ENCODE assay signal across 26 mouse cellular contexts in the genomic region with DNA sequence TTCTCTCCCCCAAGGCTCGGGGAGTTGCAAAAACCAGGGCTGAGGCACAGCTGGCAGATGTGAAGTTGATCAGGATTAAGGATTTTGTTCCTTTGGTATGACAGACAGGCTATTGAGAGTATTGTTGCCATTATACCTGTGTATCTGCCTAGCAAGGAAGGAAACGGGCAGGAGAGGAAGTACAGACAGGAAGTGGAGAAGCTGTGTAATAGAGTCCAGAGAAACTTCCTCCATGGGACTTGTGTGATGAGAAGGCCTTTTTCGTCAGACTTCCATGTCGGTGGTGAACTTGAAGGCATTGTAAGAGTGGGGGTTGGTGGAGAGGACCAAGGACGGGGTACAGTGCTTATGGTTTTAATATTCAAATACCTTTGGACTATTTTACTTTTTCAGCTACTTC. TPM values are rescaled to one million over a fixed set of nuclear protein-coding genes. Genes with fewer than 3 reads are reported as not detected.
DNase-seq lines count a peak whose midpoint lies in the region; ATAC-seq and TF ChIP-seq lines count a peak whose summit lies in the region.
"Had no signal": no experiment of that assay in that cellular context is flagged by ENCODE, and none has a peak within 500 bp of the region (broad histone marks: within the 10 kb centered on the region; RNA-seq: fewer than 3 reads in every experiment).

No protein-coding gene starts in this region.

- 89% methylated on average over 5 of the region's 5 CpGs for WGBS in midbrain, embryonic 14.5 days

- no peak overlapping the region for H3K4me3 ChIP-seq in gastrocnemius, adult 2 months
- no peak overlapping the region for H3K4me3 ChIP-seq in layer of hippocampus, adult 2 months
- no peak overlapping the region for H3K4me3 ChIP-seq in midbrain, embryonic 14.5 days (replicated peaks; ENCODE audit: low read depth, low read length)
- H3K4me3 ChIP-seq: forebrain, embryonic 12.5 days; hindbrain, embryonic 13.5 days; intestine, embryonic 15.5 days; limb, embryonic 12.5 days; liver, embryonic 15.5 days; stomach, embryonic 15.5 days had no signal

- H3K27ac ChIP-seq in gastrocnemius, adult 2 months: peak overlapping the region; percentile 53
- peak overlapping the region; percentile 56; the same call in 1 of the 2 replicates for H3K27ac ChIP-seq in layer of hippocampus, adult 2 months
- no peak overlapping the region for H3K27ac ChIP-seq in midbrain, embryonic 14.5 days (replicated peaks; ENCODE audit: low read depth, low read length)
- H3K27ac ChIP-seq: forebrain, embryonic 12.5 days; hindbrain, embryonic 13.5 days; intestine, embryonic 15.5 days; limb, embryonic 12.5 days; liver, embryonic 15.5 days; stomach, embryonic 15.5 days had no signal

- no peak overlapping the region for H3K4me2 ChIP-seq in midbrain, embryonic 14.5 days (ENCODE audit: low read length)
- H3K4me2 ChIP-seq: forebrain, embryonic 12.5 days; hindbrain, embryonic 13.5 days; intestine, embryonic 15.5 days; limb, embryonic 12.5 days; liver, embryonic 15.5 days; stomach, embryonic 15.5 days had no signal

- no peaks in the 10 kb centered on the region for H3K27me3 ChIP-seq in midbrain, embryonic 14.5 days (ENCODE audit: control insufficient read depth, insufficient read depth, low read length)
- H3K27me3 ChIP-seq: CH12.LX; forebrain, embryonic 12.5 days; hindbrain, embryonic 13.5 days; intestine, embryonic 15.5 days; limb, embryonic 12.5 days; liver, embryonic 15.5 days; stomach, embryonic 15.5 days had no signal

- ATAC-seq in granulocyte monocyte progenitor cell, adult 5-6 weeks (replicated peaks; ENCODE audit: poor library complexity, severe bottlenecking): peak; percentile 52
- ATAC-seq in midbrain, embryonic 14.5 days (ENCODE audit: low FRiP score, low TSS enrichment): no peak
- ATAC-seq: intestine, embryonic 15.5 days; midbrain, embryonic 16.5 days had no signal

- no peak for DNase-seq in gastrocnemius, adult 2 months
- no peak for DNase-seq in gastrocnemius, postnatal 10 days
- DNase-seq in layer of hippocampus, adult 2 months (ENCODE audit: low spot score in 2 of 2): no peak
- no peak for DNase-seq in layer of hippocampus, adult 8-10 months (ENCODE audit: low spot score in 2 of 2)
- peak; percentile 21 for DNase-seq in naive thymus-derived CD4-positive, alpha-beta T cell, adult 2 months (ENCODE audit: low read depth)
- DNase-seq in right cerebral cortex, postnatal 14 days: no peak
- no peak for DNase-seq in midbrain, embryonic 14.5 days
- DNase-seq: cerebellum, adult 8-10 months; spleen, adult 18-20 months; thymus, adult 18-20 months; thymus, postnatal 4 days had no signal

- H3K36me3 ChIP-seq in midbrain, embryonic 14.5 days (ENCODE audit: control insufficient read depth, insufficient read depth, low read length): peaks cover 10% of the 10 kb centered on the region
- H3K36me3 ChIP-seq: liver, embryonic 15.5 days; stomach, embryonic 15.5 days had no signal

- H3K9ac ChIP-seq in midbrain, embryonic 14.5 days (replicated peaks; ENCODE audit: low read length): no peak overlapping the region
- H3K9ac ChIP-seq: forebrain, embryonic 12.5 days; hindbrain, embryonic 13.5 days; intestine, embryonic 15.5 days; limb, embryonic 12.5 days; liver, embryonic 15.5 days; stomach, embryonic 15.5 days had no signal

- H3K4me1 ChIP-seq in midbrain, embryonic 14.5 days (ENCODE audit: control insufficient read depth, insufficient read depth, low read length): no peaks in the 10 kb centered on the region
- H3K4me1 ChIP-seq: forebrain, embryonic 12.5 days; hindbrain, embryonic 13.5 days; limb, embryonic 12.5 days; stomach, embryonic 15.5 days had no signal

- H3K9me3 ChIP-seq in midbrain, embryonic 14.5 days (ENCODE audit: control insufficient read depth, low read length): no peaks in the 10 kb centered on the region
- H3K9me3 ChIP-seq: forebrain, embryonic 12.5 days; hindbrain, embryonic 13.5 days; intestine, embryonic 15.5 days; limb, embryonic 12.5 days; liver, embryonic 15.5 days; stomach, embryonic 15.5 days had no signal

- intact Hi-C loops in gastrocnemius, adult 2 months (cut with DNase I): no loop called here

- TF ChIP-seq CTCF in gastrocnemius, adult 2 months (IDR thresholded peaks at IDR 0.05): no peak
- no peak for TF ChIP-seq CTCF in layer of hippocampus, adult 2 months (conservative IDR thresholded peaks at IDR 0.05)

RNA-seq across cellular contexts. Expression of a gene that starts 11.4 kb away (rescaled TPM):
- total RNA-seq in gastrocnemius, adult 2 months (2021): under 1 TPM; 0.53 to 0.56 TPM
- under 1 TPM; 0.56 to 0.63 TPM for total RNA-seq in gastrocnemius, postnatal 10 days (2021)
- 1 to 10 TPM; 2.4 to 2.8 TPM for total RNA-seq in layer of hippocampus, adult 2 months (2021)
- total RNA-seq in layer of hippocampus, adult 8-10 months (2022): 1 to 10 TPM; 1.8 to 3.3 (median 2.9) TPM
- not detected in 2 replicates for total RNA-seq in granulocyte monocyte progenitor cell, adult 5-6 weeks (2014; fragmentation: Nextera tagmentation)
- total RNA-seq in granulocyte monocyte progenitor cell, adult 5-6 weeks (2017): not detected in 2 replicates
- polyA plus RNA-seq in midbrain, embryonic 14.5 days (2014; fragmentation: Nextera tagmentation; extraction: Ambion mirVana): 0.46 and 0.74 TPM in 2 replicates
- total RNA-seq: megakaryocyte-erythroid progenitor cell, adult 5-6 weeks had no signal
- polyA plus RNA-seq: embryonic facial prominence, embryonic 11.5 days; forebrain, embryonic 12.5 days; intestine, embryonic 15.5 days; neural tube, embryonic 11.5 days; stomach, embryonic 15.5 days had no signal

RNA-seq across cellular contexts. Expression of a gene that starts 11.7 kb away (rescaled TPM):
- 10 to 100 TPM; 30.9 to 31.9 TPM for total RNA-seq in gastrocnemius, adult 2 months (2021)
- 10 to 100 TPM; 25.7 to 37.4 TPM for total RNA-seq in gastrocnemius, postnatal 10 days (2021)
- 10 to 100 TPM; 47.8 to 51.0 TPM for total RNA-seq in layer of hippocampus, adult 2 months (2021)
- total RNA-seq in layer of hippocampus, adult 8-10 months (2022): 100 to 1,000 TPM in 2 of 4 experiments, 10 to 100 TPM in 2; 49.0 to 144 (median 85.2) TPM
- 172 and 180 TPM in 2 replicates for total RNA-seq in granulocyte monocyte progenitor cell, adult 5-6 weeks (2014; fragmentation: Nextera tagmentation)
- total RNA-seq in granulocyte monocyte progenitor cell, adult 5-6 weeks (2017): 206 TPM in 2 replicates
- polyA plus RNA-seq in midbrain, embryonic 14.5 days (2014; fragmentation: Nextera tagmentation; extraction: Ambion mirVana): 47.1 and 57.5 TPM in 2 replicates

RNA-seq across cellular contexts. Expression of a gene that starts 26.7 kb away (rescaled TPM):
- total RNA-seq in gastrocnemius, adult 2 months (2021): not detected
- total RNA-seq in gastrocnemius, postnatal 10 days (2021): not detected
- 10 to 100 TPM; 25.2 to 30.4 TPM for total RNA-seq in layer of hippocampus, adult 2 months (2021)
- total RNA-seq in layer of hippocampus, adult 8-10 months (2022): 10 to 100 TPM; 27.3 to 34.8 (median 31.1) TPM
- total RNA-seq in granulocyte monocyte progenitor cell, adult 5-6 weeks (2014; fragmentation: Nextera tagmentation): not detected in 2 replicates
- total RNA-seq in granulocyte monocyte progenitor cell, adult 5-6 weeks (2017): not detected in 2 replicates
- 35.4 and 45.8 TPM in 2 replicates for polyA plus RNA-seq in midbrain, embryonic 14.5 days (2014; fragmentation: Nextera tagmentation; extraction: Ambion mirVana)
- total RNA-seq: CH12.LX; gastrocnemius, postnatal 14 days; megakaryocyte-erythroid progenitor cell, adult 5-6 weeks; MEL had no signal
- polyA plus RNA-seq: heart, postnatal 0 days had no signal

Comparison
In these comparisons a context has a peak if more than half of its experiments do, and no peak if none do; other contexts are left out.
1. RNA of a gene that starts 26.7 kb away (total RNA-seq): 27.3 to 34.8 TPM in layer of hippocampus, adult 8-10 months and 25.2 to 30.4 TPM in layer of hippocampus, adult 2 months; not detected in gastrocnemius, postnatal 10 days, not detected in gastrocnemius, adult 2 months and not detected in granulocyte monocyte progenitor cell, adult 5-6 weeks; every median in the first group is over 10 times any median in the second.